Mouse (Mus musculus): Measurements from ENCODE around the gene Hand1.

- TF ChIP-seq POLR2A (IDR thresholded peaks at IDR 0.05; ENCODE audit: borderline replicate concordance, insufficient read depth, low read length) (no peak), CTCF (IDR thresholded peaks at IDR 0.05; ENCODE audit: borderline replicate concordance, insufficient read depth, low read depth, low read length) (no peak)
Measured at GRCm38 (mm10) chr11:57834031-57834430, 1.4 kb upstream of the Hand1 start.

All from cerebellum, adult 2 months (tissue).